Mouse (Mus musculus) kidney, adult 18-20 months (tissue): ENCODE data around the gene Olig2.

Source experiments
- DNase-seq: peaks from one replicate; pipeline ENCODE4 v3.0.0; 2021

Gene Olig2

GRCm38 (mm10) chr16:91270982-91271549 is 45.8 kb downstream of the Olig2 start:
- DNase-seq, result no peak

DNA sequence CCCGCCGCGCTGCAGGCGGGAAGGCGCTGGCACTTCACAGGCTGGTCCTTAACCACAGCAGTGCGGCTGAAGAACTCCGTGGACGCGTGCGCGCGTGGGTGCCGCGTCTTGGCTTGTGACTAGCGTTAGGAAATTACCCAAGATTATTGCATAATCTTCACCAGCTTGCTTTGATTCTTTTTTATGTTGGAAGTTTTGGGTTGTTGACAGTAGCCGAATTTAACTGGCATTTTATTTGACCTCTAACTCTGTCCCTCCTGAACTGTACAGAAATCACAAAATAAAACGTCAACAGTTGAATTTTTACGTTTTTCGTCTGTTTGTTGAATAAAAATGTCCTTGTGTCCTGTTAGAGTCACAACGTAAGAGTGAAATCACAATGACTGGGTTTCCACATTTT is 46.4 kb downstream of the Olig2 start:
- no peak for DNase-seq
